Mouse (Mus musculus) cerebellum, adult 11-12 months (tissue): Measurements from ENCODE around the gene Gas2l2.

Experiments used
- DNase-seq: peaks from one replicate; pipeline ENCODE4 v3.0.0; 2022

The Gas2l2 gene

DNA sequence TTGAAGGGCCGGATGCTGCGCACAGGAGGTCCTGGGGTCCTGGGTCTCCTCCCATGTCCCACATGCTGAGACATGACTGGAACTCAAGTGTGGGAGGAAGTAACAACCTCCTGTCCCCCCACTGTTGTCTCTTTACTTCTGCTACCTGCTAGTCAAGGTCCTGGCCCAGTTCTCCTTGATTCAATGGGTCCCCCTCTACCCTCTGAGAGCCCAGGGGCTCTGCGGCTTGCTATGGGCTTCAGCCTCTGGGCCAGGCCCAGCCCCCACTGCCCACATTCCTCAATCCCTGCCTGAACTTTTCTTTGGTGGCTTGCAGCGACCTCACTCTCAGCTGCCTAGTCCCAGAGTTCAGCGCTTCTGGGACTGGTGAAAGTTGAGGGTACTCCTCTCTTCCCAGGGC, at the start of gene Gas2l2:
Gene Gas2l2 (minus strand): TSS at position 101 of the 400 bp plus-strand sequence.
- DNase-seq = no peak

DNA sequence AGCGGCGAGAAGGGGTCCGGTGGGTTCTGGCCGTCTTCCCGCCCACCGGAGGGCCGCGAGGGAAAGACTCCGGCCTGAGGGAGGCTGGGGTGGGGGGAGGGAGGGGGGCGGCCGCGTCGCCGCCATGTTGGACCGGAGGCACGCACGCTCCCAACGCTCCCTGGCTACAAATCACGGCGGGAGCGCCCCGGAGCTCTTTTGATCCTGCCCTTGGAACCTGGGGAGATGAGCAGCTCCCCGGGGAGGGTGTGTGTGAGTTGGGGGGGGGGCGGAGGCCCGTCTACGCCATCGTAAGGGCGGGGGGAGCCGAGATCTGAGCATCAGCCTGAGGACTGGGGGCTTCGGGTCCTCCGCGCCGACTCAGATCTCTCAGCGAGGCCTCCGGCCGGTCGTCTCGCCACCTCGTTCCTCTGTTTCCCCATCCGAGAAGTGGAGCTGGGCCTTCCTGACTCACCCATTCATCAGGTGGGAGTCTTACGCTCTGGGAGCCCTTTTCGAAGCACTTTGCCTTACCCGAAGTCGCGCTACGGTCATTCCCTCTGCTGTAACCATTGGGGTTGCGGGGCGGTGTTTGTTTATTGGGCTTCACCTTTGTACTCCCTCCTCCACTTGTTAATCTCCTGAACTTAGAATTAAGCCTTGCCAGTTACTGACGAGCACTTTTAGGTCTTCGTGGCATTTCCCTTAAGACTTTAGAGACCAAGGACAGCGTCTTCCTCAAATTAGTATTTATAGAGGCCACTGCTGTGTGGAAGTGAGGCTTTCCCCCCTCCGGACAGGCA, 44.2 kb upstream of the Gas2l2 start:
- no peak for DNase-seq

DNA sequence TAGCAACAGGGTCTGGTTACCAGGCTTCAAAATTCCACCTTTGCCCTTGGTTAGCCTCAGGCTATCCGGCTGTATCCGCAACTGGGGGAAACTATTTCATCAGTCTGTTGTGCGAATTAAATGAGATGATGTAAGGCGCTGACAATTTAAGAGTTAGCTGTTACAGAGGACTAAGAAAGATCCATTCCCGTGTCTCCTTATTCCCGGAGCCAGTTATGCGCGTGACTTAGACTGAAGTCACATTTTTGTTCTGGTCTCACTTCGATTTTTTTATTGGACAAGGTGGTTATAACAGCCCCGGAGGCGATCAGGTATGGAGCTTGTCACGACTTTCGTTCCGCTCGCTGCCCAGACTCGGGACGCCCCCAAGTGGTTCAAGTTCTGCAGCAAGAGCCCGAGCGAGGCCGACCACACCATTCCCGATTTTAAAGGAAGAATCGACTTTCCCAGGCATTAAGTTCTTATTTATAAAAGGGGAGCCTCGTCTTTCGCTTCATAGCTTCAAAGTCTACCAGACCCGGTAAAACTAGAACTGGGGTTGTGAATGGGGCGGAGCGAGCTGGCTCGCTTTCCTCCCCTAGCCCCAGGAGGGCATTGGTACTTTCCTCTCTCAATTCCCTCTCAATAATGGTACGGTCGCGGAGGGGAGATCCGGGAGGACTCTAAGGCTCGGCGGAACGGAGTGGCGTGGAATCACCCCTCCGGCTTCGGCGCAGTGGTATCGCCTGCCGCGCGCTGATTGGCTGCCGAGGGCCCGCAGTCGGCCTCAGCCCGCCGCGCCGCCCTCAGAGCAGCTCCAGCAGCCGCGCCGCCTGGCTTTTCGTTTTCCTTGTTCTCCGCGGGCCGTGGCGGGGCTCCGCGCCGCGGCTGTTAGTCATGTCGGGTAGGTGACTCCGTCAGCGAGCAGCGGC, 43.3 kb upstream of the Gas2l2 start, which contains the start of gene Taf15:
Gene Taf15 (plus strand): TSS at position 763 of the 911 bp plus-strand sequence.
- DNase-seq = peak; percentile 99

DNA sequence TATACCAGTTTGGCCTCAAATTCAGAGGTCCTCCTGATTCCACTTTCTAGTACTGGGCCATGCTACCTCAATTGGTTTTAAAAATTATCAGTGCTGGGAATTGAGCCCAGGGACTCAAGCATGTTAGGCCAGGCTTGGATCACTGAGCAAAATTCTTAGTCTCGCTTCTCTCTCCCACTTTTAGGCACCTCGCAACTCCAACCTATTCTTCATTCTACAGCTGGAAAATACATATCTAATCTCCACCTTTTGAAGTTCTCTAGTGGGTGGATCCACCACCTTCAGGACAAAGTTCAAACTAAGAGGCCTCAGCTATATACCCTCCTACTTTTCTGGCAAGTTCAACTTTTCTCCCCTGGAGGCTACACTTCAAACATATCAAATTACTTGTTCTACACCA, 42.5 kb upstream of the Gas2l2 start:
- DNase-seq = no peak

DNA sequence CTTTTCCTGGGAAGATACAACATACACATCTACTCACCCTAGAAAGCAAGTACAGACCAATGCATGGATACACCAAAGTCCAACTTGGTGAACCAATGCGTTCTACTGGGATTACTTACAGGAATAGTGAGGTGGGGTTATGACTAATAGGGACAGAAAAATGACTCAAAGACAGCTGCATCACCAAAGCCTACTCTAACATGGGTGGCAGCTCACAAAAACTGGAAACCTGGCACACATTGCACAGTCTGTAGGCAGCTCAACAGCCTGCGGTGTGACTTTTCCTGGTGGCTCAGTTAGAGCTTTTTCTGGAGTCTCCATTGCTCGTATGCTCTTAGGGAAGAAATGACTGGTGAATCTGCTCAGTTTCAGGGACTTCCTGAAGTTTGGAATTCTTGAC, 39.5 kb upstream of the Gas2l2 start:
- no peak for DNase-seq

DNA sequence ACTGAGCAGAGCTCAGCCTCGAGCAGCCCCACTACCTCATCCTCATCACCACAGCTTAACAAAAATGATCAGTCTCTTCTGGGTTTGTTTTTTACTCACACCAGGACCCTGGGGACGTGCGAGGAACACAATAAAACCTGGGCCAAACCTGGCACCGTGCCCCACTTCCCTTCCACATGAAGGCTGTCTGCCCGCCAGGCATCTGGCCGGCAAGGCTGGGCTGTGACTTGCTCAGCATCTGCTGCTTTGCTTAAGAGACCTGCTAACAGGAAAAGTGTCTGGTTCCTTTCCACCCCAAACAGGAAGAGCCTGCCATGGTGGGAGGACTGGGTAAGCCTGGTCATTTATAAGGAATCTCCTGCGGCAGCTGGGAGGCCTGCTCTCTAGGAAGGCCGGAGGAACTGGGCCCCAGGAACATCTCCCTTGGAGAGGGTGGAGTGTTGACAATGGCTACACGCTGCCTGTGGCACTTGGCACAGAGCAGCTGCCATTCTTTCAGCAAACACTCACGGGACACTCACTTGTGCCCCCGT, 37.9 kb upstream of the Gas2l2 start:
- peak; percentile 62 for DNase-seq

DNA sequence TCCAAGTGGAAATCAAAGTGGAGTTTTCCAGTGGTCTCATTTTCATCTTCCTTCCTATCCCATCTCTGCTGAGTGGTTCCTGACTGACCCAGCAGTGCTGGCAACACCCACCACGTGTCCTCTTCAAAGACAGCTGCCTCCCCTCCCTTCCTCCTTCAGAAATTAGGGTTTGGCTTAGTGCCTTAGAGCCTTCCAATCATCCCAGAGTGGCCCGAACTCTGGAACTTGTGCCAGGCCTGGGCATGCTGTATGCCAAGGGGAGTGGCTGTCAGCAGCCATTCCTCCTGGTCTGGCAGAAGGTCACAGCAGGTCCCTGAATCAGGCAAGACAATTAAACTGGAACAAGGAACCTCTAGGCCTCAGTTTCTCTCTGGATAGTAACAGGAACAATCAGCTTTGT, 36.7 kb upstream of the Gas2l2 start:
- DNase-seq = peak; percentile 91

DNA sequence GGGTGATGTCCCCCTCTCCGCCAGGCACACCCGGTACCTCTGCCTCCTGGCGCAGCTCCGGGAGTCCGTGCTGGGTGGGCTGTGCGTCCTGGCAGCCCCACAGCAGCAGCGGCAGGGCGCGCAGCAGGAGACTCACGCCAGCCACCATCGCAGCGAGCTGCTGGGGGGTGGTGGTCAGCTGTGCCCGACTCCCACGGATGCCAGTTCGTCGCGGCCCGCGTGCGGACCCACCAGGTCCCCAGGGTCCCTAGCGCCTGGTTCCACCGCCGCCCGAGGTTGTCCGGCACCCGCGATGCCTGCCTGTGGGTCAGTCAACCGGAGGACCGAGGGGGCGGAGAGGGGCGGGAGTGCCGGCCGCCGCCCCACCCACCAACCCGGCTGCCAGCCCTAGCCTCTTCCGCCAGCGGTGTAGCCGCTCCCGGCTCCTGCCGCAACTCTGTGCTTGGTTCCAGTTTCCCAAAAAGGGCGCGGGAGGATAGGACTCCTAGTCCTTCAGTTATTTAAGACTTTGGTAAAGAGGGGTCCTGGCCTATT, 33.5 kb upstream of the Gas2l2 start, which contains the start of gene Mmp28:
Gene Mmp28 (minus strand): TSS at position 361 of the 534 bp plus-strand sequence.
- DNase-seq = peak; percentile 45

DNA sequence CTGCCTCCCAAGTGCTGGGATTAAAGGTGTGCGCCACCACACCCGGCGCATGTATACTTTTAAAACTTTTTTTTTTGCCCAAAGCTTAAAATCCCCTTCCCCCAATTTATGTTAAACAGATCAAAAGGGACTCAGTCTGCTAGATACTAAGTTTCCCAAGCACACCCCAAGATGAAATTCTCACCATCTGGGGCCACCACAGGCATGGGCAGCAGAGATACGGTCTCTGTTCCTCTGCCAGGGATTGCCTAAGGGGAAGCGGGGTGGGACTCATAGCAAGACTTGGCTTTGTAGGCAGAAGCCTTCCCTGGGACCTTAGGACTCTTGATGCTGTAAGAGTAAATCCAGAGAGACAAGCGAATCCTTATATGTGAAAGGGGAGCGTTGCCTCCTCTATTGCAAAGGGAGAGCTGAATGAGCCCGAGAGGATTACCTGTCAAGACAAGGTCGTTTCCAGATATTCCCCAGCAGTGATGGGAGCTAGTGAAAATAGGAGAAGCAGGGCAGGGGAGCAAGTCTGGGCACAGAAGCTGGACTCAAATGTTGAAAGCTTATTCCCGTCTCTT, 32.3 kb upstream of the Gas2l2 start:
- DNase-seq = peak; percentile 4

DNA sequence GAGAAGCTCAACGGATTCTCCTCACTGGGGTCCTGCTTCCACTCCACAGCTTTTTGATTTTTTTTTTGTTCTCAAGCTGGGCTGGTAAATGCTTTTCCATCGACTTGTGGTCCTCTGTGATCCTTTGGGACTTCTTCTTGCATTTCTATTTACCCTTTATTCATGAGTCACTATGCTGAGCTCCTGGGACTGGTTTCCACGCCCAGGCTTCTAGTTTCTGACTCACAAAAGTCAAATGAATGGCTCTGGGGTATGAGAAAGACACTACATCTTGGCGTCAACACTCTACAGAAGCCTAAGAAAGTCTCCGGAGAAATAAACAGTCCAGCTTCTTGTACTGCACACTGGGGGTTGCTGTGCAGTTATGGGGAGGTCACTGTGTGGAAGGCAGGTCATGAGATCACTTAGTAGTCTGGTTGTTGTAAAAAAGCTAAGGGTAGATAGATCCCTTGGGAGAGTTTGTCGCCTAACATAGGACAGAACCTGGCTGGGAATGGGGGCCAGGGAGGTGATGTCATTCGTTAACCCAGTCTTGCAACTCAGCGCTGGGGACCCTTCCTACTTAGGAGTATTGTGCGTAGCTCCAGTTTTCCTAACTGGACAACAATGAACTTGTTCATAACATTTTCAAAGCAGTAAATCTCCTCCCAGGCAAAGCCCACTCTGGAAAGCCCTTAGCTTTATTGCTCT, 28.8 kb upstream of the Gas2l2 start:
- DNase-seq = no peak

DNA sequence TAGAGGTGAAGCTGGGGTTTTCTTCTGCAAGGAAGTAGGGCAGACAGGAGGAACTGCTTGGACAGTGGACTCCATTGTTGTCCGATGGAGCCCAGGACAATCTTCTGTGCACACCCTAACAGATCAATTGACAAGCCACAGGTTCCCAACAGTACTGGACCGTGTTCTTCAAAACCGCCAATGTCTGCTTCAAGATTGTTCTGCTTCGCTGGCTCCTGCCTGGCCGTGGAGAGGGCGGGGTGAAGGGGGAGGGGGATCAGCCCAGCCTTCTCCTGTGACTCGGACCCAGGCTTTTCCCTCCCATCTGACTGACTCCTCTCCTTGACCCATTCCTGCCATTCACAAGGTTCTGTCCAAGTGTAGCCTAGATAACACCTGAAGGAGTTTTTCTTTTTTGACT, 28.0 kb upstream of the Gas2l2 start:
- DNase-seq = no peak

DNA sequence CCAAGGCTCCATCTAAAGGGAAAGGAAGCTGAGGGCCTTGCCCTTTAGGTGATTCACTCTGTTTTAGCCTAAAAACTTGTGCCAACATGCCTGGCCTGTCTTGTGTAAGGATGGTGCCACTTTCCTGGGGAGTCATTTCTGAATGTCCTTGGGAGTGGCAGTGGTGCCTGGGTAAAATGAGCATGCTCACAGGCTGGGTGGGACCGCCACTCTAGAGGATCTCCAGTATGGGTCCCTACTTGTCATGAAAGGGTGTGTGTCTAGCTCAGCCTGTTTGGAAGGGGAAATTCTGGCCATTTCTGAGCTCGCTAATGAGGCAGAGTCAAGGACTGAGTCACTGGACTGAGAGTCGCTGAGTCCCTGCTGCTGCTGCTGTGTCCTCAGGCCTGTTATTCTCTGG, 26.4 kb upstream of the Gas2l2 start:
- DNase-seq = no peak

DNA sequence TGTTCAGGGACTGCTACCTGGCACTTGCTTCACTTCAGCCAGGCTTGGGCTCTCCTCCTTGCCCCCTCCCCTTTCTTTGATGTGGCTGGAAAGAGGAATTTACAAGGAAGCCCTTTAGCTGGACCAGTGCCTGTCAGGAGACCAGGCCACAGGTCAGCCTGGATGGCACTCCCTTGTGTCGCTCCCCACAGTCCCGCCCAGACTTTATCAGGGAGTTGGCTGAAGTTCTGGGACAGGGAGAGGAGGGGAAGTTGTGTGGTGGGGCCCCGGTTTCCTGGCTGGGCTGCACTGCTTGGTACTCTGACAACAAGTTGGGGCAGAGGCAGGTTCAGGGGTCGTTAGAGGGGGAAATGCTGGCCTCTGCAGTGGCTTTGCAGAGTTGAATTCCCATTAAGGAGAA, 25.3 kb upstream of the Gas2l2 start:
- no peak for DNase-seq

DNA sequence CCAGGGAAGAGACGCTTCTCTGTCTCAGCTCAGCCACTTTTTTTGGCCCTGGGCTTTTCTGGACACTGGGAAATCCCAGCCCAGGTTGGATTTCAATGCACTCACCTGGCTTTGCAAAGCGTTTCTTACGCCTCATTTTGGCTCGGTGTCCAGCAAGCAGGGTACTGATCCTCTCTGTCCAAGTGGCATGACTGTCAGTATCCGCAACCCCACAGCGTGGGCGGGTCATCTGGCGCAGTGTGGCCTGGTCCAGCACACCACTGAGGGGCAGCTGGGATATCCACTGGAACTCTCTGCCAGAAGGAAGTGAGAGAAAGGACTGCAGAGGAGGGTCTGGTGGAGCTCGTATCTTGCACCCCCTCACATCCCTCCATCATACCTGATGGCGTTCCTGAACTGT, 22.0 kb upstream of the Gas2l2 start:
- DNase-seq = no peak

DNA sequence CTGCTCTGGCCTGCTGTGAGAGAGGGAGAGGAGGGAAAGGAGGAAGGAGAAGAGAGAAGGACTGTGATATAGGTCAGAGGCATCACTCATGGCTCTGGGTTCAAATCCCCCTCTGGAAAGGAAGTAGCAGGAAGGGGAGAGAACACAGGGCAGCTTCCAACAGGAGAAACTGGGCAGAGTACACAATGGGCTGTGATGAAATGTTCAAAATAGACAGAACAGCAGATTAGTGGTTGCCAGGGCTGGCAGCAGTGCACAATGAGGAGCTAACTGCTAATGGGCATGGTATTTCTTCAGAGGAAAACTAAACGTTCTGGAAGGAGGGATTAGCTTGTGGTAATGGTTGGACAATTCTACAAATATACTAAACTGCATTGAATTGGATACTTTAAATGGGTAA, 21.3 kb upstream of the Gas2l2 start:
- no peak for DNase-seq

DNA sequence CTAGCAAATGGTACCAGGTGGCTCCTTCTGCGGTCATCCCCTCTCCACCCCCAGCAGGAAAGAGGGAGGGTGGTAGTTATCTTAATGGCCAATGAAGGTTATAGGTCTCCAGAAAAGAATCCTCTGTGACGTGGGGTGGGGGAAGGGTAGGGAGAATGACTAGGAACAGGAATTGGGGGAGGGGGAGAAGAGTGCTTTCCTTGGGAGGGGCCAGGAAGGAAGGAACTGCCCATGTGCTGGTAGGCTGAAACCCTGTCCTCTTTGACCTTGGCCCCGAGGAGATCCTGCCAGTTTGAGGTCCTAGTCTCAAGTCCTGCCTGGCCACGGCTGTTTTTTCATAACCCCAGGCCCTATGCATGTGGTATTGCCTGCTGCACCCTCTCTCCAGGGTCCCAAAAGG, 20.0 kb upstream of the Gas2l2 start:
- no peak for DNase-seq

DNA sequence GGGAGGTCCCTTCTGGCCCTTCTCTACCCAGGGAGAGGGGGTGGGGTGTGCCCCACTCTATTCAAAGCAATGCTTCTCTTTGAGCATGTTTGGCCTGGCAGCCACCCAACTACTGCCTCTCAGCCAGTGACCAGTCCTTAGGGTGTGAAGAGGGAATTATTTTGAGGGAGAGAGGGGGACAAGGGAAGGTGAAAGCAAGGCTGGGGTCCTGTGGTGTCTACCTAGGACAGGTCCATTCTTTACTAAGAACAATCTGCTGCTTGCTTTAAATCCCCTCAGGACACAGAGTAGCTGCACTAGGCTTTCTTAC, 19.6 kb upstream of the Gas2l2 start:
- DNase-seq = no peak

DNA sequence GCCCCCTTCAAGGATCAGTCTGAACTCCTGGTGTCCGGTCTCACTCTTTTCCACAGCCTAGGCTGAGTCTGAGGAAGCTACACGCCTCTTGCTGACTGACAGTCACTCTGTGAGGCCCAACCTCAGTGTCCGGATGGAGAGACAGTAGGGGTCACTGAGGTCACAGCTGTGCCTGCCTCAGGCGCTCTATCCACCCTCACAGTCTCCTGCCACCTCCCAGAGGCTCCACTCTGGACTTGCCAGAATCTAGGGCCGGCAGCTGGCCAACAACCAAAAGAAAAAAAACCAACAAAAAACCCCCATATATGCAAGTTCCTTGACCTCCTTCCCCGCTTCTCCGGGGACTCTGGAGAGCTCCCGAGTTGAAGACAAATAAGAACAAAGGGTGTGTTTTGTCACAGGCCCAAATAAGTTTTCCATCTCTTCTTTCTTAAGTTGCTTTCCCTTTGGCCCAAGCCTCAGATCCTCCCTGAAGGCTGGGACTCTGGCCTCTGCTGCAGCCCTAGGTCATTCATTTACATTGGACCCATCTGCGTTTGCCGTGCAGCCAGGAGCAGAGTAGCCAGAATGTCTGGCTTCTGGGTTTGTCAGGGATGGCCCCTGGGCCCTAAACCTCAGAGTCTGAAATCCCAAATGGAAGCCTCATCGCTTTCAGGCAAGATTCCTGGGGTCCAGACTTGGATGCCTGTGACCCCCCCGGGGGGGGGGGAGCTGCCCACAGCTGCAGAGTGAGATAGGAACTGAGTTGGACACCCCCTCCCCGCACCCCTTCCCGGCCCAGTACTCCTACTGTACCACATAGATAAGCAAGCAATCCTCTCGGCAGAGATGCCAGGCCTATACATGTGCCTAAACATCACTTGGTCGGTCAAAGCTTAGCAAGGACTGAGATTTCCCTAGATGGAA, 19.0 kb upstream of the Gas2l2 start:
- no peak for DNase-seq

DNA sequence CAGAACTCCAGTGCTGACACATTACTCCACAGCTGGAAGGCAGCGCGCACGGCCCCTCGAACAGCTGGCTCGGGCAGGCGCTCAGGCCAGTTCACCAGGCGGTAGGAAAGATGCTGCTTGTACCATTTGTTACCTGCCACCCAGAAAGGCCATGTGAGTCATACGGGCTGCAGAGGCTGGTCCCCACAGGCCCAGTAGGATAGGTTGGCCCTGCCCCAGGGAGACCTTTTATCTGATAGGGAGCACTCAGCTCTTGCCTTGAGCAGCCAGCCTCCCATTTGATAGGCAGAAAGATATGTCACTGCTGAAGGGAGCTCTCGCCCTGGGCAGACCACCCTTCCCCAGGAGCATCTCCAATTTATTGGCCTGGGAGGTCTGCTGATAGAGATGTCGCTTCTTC, 18.4 kb upstream of the Gas2l2 start:
- no peak for DNase-seq

DNA sequence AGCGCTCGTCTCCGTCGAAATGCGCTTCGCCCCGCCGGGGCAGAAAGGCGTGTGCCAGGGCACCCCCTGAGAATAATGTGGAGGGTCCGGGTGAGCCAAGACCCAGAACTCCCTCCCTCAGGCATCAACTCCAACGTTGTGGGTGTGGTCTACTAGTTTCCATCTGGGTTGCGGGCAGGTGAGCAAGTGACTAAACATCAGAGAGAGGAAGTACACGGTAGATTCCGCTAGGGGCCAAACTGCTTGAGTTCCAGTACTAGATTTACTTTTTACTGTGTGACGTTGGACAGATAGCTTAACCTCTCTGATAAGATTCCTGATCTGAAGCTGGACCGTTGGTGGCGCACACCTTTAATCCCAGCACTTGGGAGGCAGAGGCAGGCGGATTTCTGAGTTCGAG, 15.7 kb upstream of the Gas2l2 start:
- DNase-seq = no peak

DNA sequence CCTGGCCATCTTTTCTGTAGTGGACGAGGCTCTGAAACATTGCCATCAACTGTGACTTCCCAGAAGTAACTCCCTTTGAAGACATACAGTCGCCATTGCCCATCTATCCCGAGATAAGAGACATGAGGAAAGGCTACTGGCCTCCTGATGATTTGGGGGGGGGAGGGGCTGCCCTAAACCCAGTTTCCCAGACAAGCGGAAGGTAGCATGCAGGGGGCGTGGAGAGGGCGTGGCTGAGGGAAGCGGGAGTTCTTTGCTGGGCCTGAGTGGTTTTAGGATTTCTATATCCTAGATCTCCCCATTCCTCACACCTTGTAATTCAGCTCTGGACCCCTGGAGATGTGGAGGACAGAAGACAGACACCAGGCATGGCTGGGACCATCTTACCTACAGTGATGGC, 14.6 kb upstream of the Gas2l2 start:
- no peak for DNase-seq
